Mouse (Mus musculus): ENCODE results near the gene Enkd1. TPM values are rescaled to one million over a fixed set of nuclear protein-coding genes. Genes with fewer than 3 reads are reported as not detected.
A peak's percentile ranks its signal among the peaks of the same experiment; 100 is the strongest.

Gene Enkd1
- polyA plus RNA-seq, 1 experiment from 2014 or later, result 33.9 TPM

DNA sequence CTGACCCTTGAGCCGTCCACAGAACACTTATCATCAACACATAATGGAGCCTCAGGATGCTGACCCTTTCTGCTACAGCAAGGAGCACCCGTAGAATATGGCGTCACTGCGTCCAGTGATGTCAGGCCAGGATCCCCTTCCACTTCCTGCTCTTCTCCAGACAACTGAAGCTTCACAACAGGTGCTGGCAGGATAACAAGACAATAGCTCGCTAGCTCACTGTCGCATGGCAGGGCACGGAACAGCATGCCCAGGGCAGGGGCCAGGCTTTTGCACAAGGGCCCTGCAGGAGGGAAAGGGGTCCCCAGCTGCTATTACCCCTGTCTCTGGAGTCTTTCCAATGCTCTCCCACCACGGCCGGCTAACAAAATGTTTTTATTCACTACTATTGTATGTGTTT, 14.9 kb upstream of the Enkd1 start:
- no peak overlapping the region for H3K4me3 ChIP-seq (ENCODE audit: low read depth, low read length)
- no peak overlapping the region for H3K4me2 ChIP-seq
- H3K27ac ChIP-seq (ENCODE audit: low read depth, low read length), result no peak overlapping the region
- peaks cover 3% of the 10 kb centered on the region; the same call in 1 of the 2 replicates for H3K36me3 ChIP-seq (ENCODE audit: control insufficient read depth, insufficient read depth, low read length)
- DNase-seq (ENCODE audit: low spot score, missing footprints) (no peak), ATAC-seq (ENCODE audit: low FRiP score) (no peak)
- no peaks in the 10 kb centered on the region for H3K4me1 ChIP-seq (ENCODE audit: control insufficient read depth, insufficient read depth, low read length)
- 88% methylated on average over 9 of the region's 9 CpGs for whole genome bisulfite sequencing
- H3K27me3 ChIP-seq (ENCODE audit: control insufficient read depth, insufficient read depth, low read length), result no peaks in the 10 kb centered on the region
- no peak overlapping the region for H3K9ac ChIP-seq (ENCODE audit: low read length)
- no peaks in the 10 kb centered on the region for H3K9me3 ChIP-seq (ENCODE audit: control insufficient read depth, low read length)

- no peak overlapping the region for H3K4me3 ChIP-seq (ENCODE audit: low read depth, low read length)
- 88% methylated on average over 4 of the region's 4 CpGs for WGBS
- peaks cover 3% of the 10 kb centered on the region; the same call in 1 of the 2 replicates for H3K36me3 ChIP-seq (ENCODE audit: control insufficient read depth, insufficient read depth, low read length)
- no peaks in the 10 kb centered on the region for H3K4me1 ChIP-seq (ENCODE audit: control insufficient read depth, insufficient read depth, low read length)
- no peak for ATAC-seq (ENCODE audit: low FRiP score)
- H3K27me3 ChIP-seq (ENCODE audit: control insufficient read depth, insufficient read depth, low read length), result no peaks in the 10 kb centered on the region
- no peak overlapping the region for H3K27ac ChIP-seq (ENCODE audit: low read depth, low read length)
- no peak overlapping the region for H3K4me2 ChIP-seq
- no peak for DNase-seq (ENCODE audit: low spot score, missing footprints)
- H3K9ac ChIP-seq (ENCODE audit: low read length), result no peak overlapping the region
- no peaks in the 10 kb centered on the region for H3K9me3 ChIP-seq (ENCODE audit: control insufficient read depth, low read length)
Observed at GRCm38 (mm10) chr8:105719637-105720036, 11.6 kb upstream of the Enkd1 start.

DNA sequence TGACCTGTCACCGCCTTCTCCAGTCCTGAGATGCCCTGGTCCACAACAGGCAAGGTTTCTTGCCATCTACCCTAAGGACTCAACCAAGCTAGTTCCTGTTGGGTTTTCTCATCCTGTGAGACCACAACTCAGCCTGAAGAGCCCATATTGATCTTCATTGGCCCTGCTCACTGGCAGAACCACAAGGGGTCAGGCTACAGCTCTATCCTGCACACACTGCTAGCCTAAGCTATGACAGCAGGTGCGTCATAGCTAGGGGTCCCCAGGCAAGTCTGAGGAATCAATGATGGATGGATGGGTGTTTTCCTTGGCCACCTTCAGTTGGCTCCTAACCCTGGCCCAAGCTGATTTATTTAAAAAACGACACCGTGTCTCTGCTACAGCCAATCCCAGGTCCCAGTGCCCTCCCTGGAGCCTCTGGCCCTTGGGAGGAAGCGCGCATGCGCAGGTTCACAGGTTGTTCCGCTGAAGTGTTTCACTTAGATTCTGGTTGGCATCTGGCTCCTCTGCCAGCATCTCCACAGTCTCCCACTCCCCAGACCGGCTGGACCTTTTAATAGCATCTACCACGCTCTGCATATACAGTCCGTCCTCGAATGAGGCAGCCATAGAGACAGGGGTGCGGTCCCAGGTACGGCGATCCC, 8.4 kb upstream of the Enkd1 start:
- peak; percentile 21 for DNase-seq (ENCODE audit: low spot score, missing footprints)
- Histone ChIP-seq H3K4me3 (ENCODE audit: low read depth, low read length) (no peak overlapping the region), H3K9ac (ENCODE audit: low read length) (no peak overlapping the region), H3K27ac (ENCODE audit: low read depth, low read length) (no peak overlapping the region), H3K4me1 (ENCODE audit: control insufficient read depth, insufficient read depth, low read length) (no peaks in the 10 kb centered on the region), H3K9me3 (ENCODE audit: control insufficient read depth, low read length) (no peaks in the 10 kb centered on the region), H3K27me3 (ENCODE audit: control insufficient read depth, insufficient read depth, low read length) (no peaks in the 10 kb centered on the region), H3K36me3 (ENCODE audit: control insufficient read depth, insufficient read depth, low read length) (0 out of 2 replicates have a peak, but pooled peaks cover 3% of the 10 kb centered on the region), H3K4me2 (no peak overlapping the region)
- ATAC-seq (ENCODE audit: low FRiP score), result no peak
- 91% methylated on average over 15 of the region's 15 CpGs for WGBS

GRCm38 (mm10) chr8:105715042-105715441, 7.0 kb upstream of the Enkd1 start:
- DNase-seq (ENCODE audit: low spot score, missing footprints), result no peak
- H3K4me1 ChIP-seq (ENCODE audit: control insufficient read depth, insufficient read depth, low read length), result no peaks in the 10 kb centered on the region
- H3K36me3 ChIP-seq (ENCODE audit: control insufficient read depth, insufficient read depth, low read length), result 0 out of 2 replicates have a peak, but pooled peaks cover 3% of the 10 kb centered on the region
- no peak overlapping the region for H3K4me3 ChIP-seq (ENCODE audit: low read depth, low read length)
- H3K27me3 ChIP-seq (ENCODE audit: control insufficient read depth, insufficient read depth, low read length), result no peaks in the 10 kb centered on the region
- H3K27ac ChIP-seq (ENCODE audit: low read depth, low read length), result no peak overlapping the region
- no peaks in the 10 kb centered on the region for H3K9me3 ChIP-seq (ENCODE audit: control insufficient read depth, low read length)
- H3K4me2 ChIP-seq, result no peak overlapping the region
- WGBS, result 92% methylated on average over 6 of the region's 6 CpGs
- H3K9ac ChIP-seq (ENCODE audit: low read length), result no peak overlapping the region
- ATAC-seq (ENCODE audit: low FRiP score), result no peak

DNA sequence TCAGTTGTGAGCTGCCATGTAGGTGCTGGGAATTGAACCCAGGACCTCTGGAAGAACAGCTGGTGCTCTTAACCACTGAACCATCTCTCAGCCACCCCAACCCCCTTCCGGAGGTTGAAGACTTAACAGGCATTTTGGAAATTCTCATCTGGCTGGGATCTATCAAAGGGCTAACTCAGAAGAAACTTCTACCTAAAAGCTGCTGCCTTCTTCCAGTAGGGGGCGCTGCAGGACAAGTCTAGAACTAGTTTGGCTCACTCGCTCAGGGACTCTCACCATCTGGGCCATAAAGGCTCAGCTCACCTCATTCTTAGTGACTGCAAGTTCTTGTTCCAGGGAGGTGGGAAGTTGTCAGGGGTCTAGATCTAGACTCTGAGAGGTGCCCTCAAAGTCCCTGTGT, 6.1 kb upstream of the Enkd1 start:
- Histone ChIP-seq H3K9me3 (ENCODE audit: control insufficient read depth, low read length) (no peaks in the 10 kb centered on the region), H3K36me3 (ENCODE audit: control insufficient read depth, insufficient read depth, low read length) (0 out of 2 replicates have a peak, but pooled peaks cover 3% of the 10 kb centered on the region), H3K4me3 (ENCODE audit: low read depth, low read length) (no peak overlapping the region), H3K4me2 (no peak overlapping the region), H3K4me1 (ENCODE audit: control insufficient read depth, insufficient read depth, low read length) (no peaks in the 10 kb centered on the region), H3K27me3 (ENCODE audit: control insufficient read depth, insufficient read depth, low read length) (no peaks in the 10 kb centered on the region), H3K27ac (ENCODE audit: low read depth, low read length) (no peak overlapping the region), H3K9ac (ENCODE audit: low read length) (no peak overlapping the region)
- 12% methylated on average over 3 of the region's 3 CpGs for WGBS
- DNase-seq (ENCODE audit: low spot score, missing footprints) (peak; percentile 98), ATAC-seq (ENCODE audit: low FRiP score) (peak; percentile 45)

DNA sequence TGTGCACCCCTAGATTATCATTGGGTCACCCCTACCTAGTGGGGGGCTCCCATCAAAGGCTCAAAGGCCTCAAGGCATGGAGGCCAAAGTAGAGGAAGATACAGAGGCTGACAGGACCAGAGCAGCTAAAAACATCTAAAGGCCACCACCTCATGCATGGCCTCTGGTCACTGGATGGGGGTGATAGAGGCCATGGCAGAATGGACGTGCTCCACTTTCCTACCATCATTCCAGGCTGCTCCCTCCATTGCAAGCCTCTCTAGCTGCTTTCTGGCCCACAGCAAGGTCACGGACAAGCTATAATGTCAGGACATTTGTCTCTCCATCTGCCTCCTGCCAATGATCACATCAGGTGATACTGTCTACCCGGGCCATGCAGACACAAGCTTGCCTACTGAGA, 4.3 kb upstream of the Enkd1 start:
- 85% methylated on average over 3 of the region's 3 CpGs for WGBS

DNA sequence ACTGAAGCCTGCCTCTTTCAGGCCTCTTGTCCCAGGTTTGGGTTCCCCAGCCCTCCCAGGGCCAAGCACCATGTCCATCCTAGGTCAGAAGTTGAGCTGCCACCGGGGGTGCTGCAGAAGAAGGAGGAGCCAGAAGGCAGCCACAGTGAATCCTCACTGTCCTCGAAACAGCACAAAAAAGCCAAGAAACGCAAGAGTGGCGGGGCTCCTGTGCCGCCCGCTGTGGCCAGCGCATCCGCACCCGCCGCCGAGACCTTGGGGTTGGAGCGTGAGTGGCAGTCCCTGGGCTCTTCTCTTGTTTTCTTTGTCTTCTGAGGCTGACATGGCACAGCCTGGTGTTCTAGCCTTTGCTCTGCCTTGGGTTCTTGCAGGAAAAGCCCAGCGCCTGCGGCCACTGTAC, 1.3 kb upstream of the Enkd1 start:
- Histone ChIP-seq H3K4me3 (ENCODE audit: low read depth, low read length) (no peak overlapping the region), H3K27ac (ENCODE audit: low read depth, low read length) (no peak overlapping the region), H3K4me1 (ENCODE audit: control insufficient read depth, insufficient read depth, low read length) (peaks cover 14% of the 10 kb centered on the region), H3K27me3 (ENCODE audit: control insufficient read depth, insufficient read depth, low read length) (no peaks in the 10 kb centered on the region), H3K9me3 (ENCODE audit: control insufficient read depth, low read length) (no peaks in the 10 kb centered on the region), H3K9ac (ENCODE audit: low read length) (no peak overlapping the region), H3K4me2 (no peak overlapping the region), H3K36me3 (ENCODE audit: control insufficient read depth, insufficient read depth, low read length) (no peaks in the 10 kb centered on the region)
- DNase-seq (ENCODE audit: low spot score, missing footprints), result no peak
- WGBS, result 70% methylated on average over 14 of the region's 14 CpGs
- ATAC-seq (ENCODE audit: low FRiP score), result no peak

More for the DNA sequence above, 4.3 kb upstream of the Enkd1 start:
- Histone ChIP-seq H3K9ac (ENCODE audit: low read length) (no peak overlapping the region), H3K27ac (ENCODE audit: low read depth, low read length) (no peak overlapping the region), H3K27me3 (ENCODE audit: control insufficient read depth, insufficient read depth, low read length) (no peaks in the 10 kb centered on the region), H3K4me3 (ENCODE audit: low read depth, low read length) (no peak overlapping the region), H3K9me3 (ENCODE audit: control insufficient read depth, low read length) (no peaks in the 10 kb centered on the region), H3K4me2 (no peak overlapping the region), H3K4me1 (ENCODE audit: control insufficient read depth, insufficient read depth, low read length) (peaks cover 2% of the 10 kb centered on the region), H3K36me3 (ENCODE audit: control insufficient read depth, insufficient read depth, low read length) (0 out of 2 replicates have a peak, but pooled peaks cover 3% of the 10 kb centered on the region)
- DNase-seq (ENCODE audit: low spot score, missing footprints) (peak; percentile 72), ATAC-seq (ENCODE audit: low FRiP score) (no peak)

DNA sequence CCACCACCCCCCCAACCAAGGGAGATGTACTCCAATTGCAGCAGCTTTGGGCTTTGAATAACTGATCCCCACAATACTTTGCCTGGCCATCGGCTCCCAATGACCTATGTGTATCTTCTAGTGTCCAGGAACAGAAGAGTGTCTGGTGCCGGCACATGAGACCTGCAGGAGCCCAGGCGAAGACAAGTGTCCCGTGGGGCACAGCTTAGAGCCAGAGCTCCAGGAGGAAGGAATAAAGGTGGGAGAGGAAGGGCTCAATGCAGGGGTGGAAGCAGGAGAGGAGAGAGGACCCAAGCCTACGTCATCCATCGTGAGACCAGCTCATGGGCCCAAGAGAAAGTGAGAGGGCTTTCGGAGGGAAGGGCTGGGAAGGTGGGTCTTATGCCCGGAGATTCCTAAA, 665 bp upstream of the Enkd1 start:
- WGBS, result 93% methylated on average over 8 of the region's 8 CpGs
- Histone ChIP-seq H3K27ac (ENCODE audit: low read depth, low read length) (no peak overlapping the region), H3K4me1 (ENCODE audit: control insufficient read depth, insufficient read depth, low read length) (peaks cover 14% of the 10 kb centered on the region), H3K4me3 (ENCODE audit: low read depth, low read length) (no peak overlapping the region), H3K36me3 (ENCODE audit: control insufficient read depth, insufficient read depth, low read length) (peaks cover 3% of the 10 kb centered on the region; the same call in 1 of the 2 replicates), H3K4me2 (no peak overlapping the region), H3K27me3 (ENCODE audit: control insufficient read depth, insufficient read depth, low read length) (no peaks in the 10 kb centered on the region), H3K9me3 (ENCODE audit: control insufficient read depth, low read length) (no peaks in the 10 kb centered on the region), H3K9ac (ENCODE audit: low read length) (no peak overlapping the region)
- no peak for DNase-seq (ENCODE audit: low spot score, missing footprints)
- no peak for ATAC-seq (ENCODE audit: low FRiP score)

DNA sequence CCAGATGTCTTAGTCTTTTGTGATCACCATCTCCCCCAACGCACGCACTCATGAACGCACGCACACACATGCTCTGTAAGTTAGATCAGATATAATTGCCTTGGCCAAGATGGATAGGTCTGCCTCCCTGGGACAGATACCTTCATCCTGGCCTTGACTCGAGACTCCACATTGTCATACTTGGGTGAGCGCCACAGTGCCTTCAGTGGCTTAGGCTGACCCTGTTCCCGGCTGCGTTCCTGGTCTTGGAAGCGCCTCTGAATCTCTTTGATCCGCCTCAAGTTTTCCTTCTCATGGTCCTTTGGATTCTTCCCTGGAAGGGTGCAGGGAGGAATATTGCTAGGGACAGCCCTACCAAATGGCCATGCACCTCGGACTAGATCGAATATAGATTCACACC, 1.6 kb downstream of the Enkd1 start:
- peak overlapping the region; percentile 93 for H3K4me2 ChIP-seq
- peaks cover 5% of the 10 kb centered on the region; the same call in 1 of the 2 replicates for H3K36me3 ChIP-seq (ENCODE audit: control insufficient read depth, insufficient read depth, low read length)
- ATAC-seq (ENCODE audit: low FRiP score) (no peak), DNase-seq (ENCODE audit: low spot score, missing footprints) (no peak)
- no peak overlapping the region for H3K27ac ChIP-seq (ENCODE audit: low read depth, low read length)
- 77% methylated on average over 12 of the region's 12 CpGs for WGBS
- H3K9ac ChIP-seq (ENCODE audit: low read length), result peak overlapping the region; percentile 84; the same call in 1 of the 2 replicates
- peaks cover 23% of the 10 kb centered on the region for H3K4me1 ChIP-seq (ENCODE audit: control insufficient read depth, insufficient read depth, low read length)
- H3K4me3 ChIP-seq (ENCODE audit: low read depth, low read length), result peak overlapping the region; percentile 76
- H3K9me3 ChIP-seq (ENCODE audit: control insufficient read depth, low read length), result no peaks in the 10 kb centered on the region
- H3K27me3 ChIP-seq (ENCODE audit: control insufficient read depth, insufficient read depth, low read length), result no peaks in the 10 kb centered on the region

All from midbrain, embryonic 11.5 days (tissue).